ENCODE assay signal across 8 mouse cellular contexts in genomic region chr15:3509089-3509488, GRCm38 (mm10).
A peak's percentile ranks its signal among the peaks of the same experiment; 100 is the strongest.
DNase-seq lines count a peak whose midpoint lies in the region; ATAC-seq and TF ChIP-seq lines count a peak whose summit lies in the region.
"Had no signal": no experiment of that assay in that cellular context is flagged by ENCODE, and none has a peak within 500 bp of the region (broad histone marks: within the 10 kb centered on the region; RNA-seq: fewer than 3 reads in every experiment).

No protein-coding gene starts in this region.

- no peaks in the 10 kb centered on the region for H3K9me3 ChIP-seq in hindbrain, postnatal 0 days (ENCODE audit: low read length)
- H3K9me3 ChIP-seq in hindbrain, embryonic 10.5 days, result no peaks in the 10 kb centered on the region
- H3K9me3 ChIP-seq in heart, embryonic 13.5 days, result no peaks in the 10 kb centered on the region

- no peaks in the 10 kb centered on the region for H3K36me3 ChIP-seq in hindbrain, postnatal 0 days (ENCODE audit: insufficient read depth, low read length)
- H3K36me3 ChIP-seq in hindbrain, embryonic 10.5 days, result no peaks in the 10 kb centered on the region
- H3K36me3 ChIP-seq in heart, embryonic 13.5 days, result peaks cover 16% of the 10 kb centered on the region

- H3K27ac ChIP-seq in hindbrain, postnatal 0 days, result no peak overlapping the region
- H3K27ac ChIP-seq in hindbrain, embryonic 10.5 days, result no peak overlapping the region
- peak overlapping the region; percentile 13 for H3K27ac ChIP-seq in heart, embryonic 13.5 days (replicated peaks)
- H3K27ac ChIP-seq: left cerebral cortex, adult 2 months had no signal

- H3K27me3 ChIP-seq in hindbrain, postnatal 0 days (ENCODE audit: insufficient read depth, low read length), result no peaks in the 10 kb centered on the region
- H3K27me3 ChIP-seq in hindbrain, embryonic 10.5 days (ENCODE audit: insufficient read depth, poor library complexity, severe bottlenecking), result no peaks in the 10 kb centered on the region
- no peaks in the 10 kb centered on the region for H3K27me3 ChIP-seq in heart, embryonic 13.5 days (replicated peaks)

- ATAC-seq in hindbrain, postnatal 0 days, result peak; percentile 79; the same call in 1 of the 2 replicates
- no peak for ATAC-seq in heart, embryonic 13.5 days (ENCODE audit: extremely low read depth, insufficient number of reproducible peaks, low FRiP score, low TSS enrichment)
- ATAC-seq in erythroblast, adult 5-6 weeks (replicated peaks; ENCODE audit: low FRiP score, poor library complexity, severe bottlenecking), result no peak

- TF ChIP-seq CTCF in hindbrain, postnatal 0 days (IDR thresholded peaks at IDR 0.05; ENCODE audit: low read depth), result no peak
- no peak for TF ChIP-seq CTCF in brain, embryonic 14.5 days (IDR thresholded peaks at IDR 0.05; ENCODE audit: borderline replicate concordance, extremely low read depth, insufficient read depth, insufficient read length)

- H3K4me2 ChIP-seq in hindbrain, postnatal 0 days (ENCODE audit: low read depth, low read length), result no peak overlapping the region
- no peak overlapping the region for H3K4me2 ChIP-seq in heart, embryonic 13.5 days

- H3K9ac ChIP-seq in hindbrain, postnatal 0 days (replicated peaks; ENCODE audit: low read length), result no peak overlapping the region
- no peak overlapping the region for H3K9ac ChIP-seq in heart, embryonic 13.5 days

- WGBS in hindbrain, postnatal 0 days, result 54% methylated on average over 3 of the region's 3 CpGs
- 68% methylated on average over 3 of the region's 3 CpGs for WGBS in hindbrain, embryonic 10.5 days
- 40% methylated on average over 3 of the region's 3 CpGs for WGBS in heart, embryonic 13.5 days

- no peaks in the 10 kb centered on the region for H3K4me1 ChIP-seq in hindbrain, postnatal 0 days (ENCODE audit: insufficient read depth, low read length)
- peaks cover 2% of the 10 kb centered on the region; the same call in 1 of the 2 replicates for H3K4me1 ChIP-seq in hindbrain, embryonic 10.5 days (replicated peaks)
- H3K4me1 ChIP-seq in heart, embryonic 13.5 days, result peaks cover 50% of the 10 kb centered on the region

- peak; percentile 28 for DNase-seq in hindbrain, postnatal 0 days (ENCODE audit: low spot score)
- no peak for DNase-seq in hindbrain, embryonic 10.5 days (ENCODE audit: low spot score)
- DNase-seq in NIH3T3 (ENCODE audit: low read depth), result peak; percentile 15
- DNase-seq in brain, embryonic 14.5 days (ENCODE audit: low read depth), result peak; percentile 43
- no peak for DNase-seq in kidney, postnatal 4 days

- no peak for TF ChIP-seq POLR2A in brain, embryonic 14.5 days (IDR thresholded peaks at IDR 0.05; ENCODE audit: borderline replicate concordance, extremely low read depth, insufficient read depth, insufficient read length, poor library complexity, severe bottlenecking)

- no peak overlapping the region for H3K4me3 ChIP-seq in hindbrain, postnatal 0 days (ENCODE audit: low read length)
- H3K4me3 ChIP-seq in hindbrain, embryonic 10.5 days, result no peak overlapping the region
- H3K4me3 ChIP-seq in heart, embryonic 13.5 days, result no peak overlapping the region
- H3K4me3 ChIP-seq: left cerebral cortex, adult 2 months had no signal

Comparison
In these comparisons a context has a peak if more than half of its experiments do, and no peak if none do; other contexts are left out.
1. DNase-seq: peak in hindbrain, postnatal 0 days (single experiment), NIH3T3 (single experiment) and brain, embryonic 14.5 days (single experiment); none in hindbrain, embryonic 10.5 days (single experiment) and kidney, postnatal 4 days (0 of 2).